In the genomic region with DNA sequence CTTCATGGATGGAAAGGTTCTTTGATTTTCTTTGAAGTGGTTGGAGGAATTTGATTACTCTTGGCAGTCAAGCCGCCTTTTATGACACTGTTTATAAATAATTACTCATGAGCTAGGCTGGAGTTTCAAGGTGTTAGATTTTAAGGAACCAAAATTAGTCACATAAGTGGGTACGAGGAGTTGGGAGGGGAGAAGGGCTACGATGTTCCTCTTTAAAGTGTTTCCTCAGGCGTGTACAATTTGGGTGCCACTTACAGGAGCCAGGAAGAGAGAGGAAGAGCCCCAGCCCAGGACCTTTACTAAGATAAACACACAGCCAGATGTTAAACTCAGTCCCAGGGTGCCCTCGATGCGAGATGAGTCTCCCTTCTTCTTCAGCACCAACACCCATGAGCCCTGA, we compare ENCODE assay signal across 17 mouse cellular contexts. TPM values are rescaled to one million over a fixed set of nuclear protein-coding genes. Genes with fewer than 3 reads are reported as not detected.
"Had no signal": no experiment of that assay in that cellular context is flagged by ENCODE, and none has a peak within 500 bp of the region (broad histone marks: within the 10 kb centered on the region; RNA-seq: fewer than 3 reads in every experiment).

No protein-coding gene starts in this region.

- ATAC-seq: inflammation-experienced regulatory T-cells, adult 6 months; intestine, postnatal 0 days; lung, postnatal 0 days had no signal

- H3K27ac ChIP-seq: liver, embryonic 15.5 days; macrophage had no signal

- H3K9ac ChIP-seq: liver, embryonic 15.5 days had no signal

- DNase-seq: kidney, adult 8-10 months; kidney, postnatal 36 days; layer of hippocampus, adult 9-11 months; layer of hippocampus, postnatal 36 days; lung, adult 2 months; right cerebral cortex, adult 18-20 months; right cerebral cortex, postnatal 25 days; thymus, postnatal 25 days had no signal

- H3K4me3 ChIP-seq: liver, embryonic 15.5 days had no signal

- H3K4me2 ChIP-seq: liver, embryonic 11.5 days; liver, embryonic 15.5 days had no signal

- H3K36me3 ChIP-seq: liver, embryonic 15.5 days had no signal

- H3K9me3 ChIP-seq: liver, embryonic 15.5 days had no signal

RNA-seq across cellular contexts. Expression of a gene that starts 6.8 kb away (rescaled TPM):
- polyA plus RNA-seq: inflammation-experienced regulatory T-cells, adult 6 months; intestine, postnatal 0 days had no signal

RNA-seq across cellular contexts. Expression of a gene that starts 7.3 kb away (rescaled TPM):
- total RNA-seq: layer of hippocampus, adult 18-20 months; layer of hippocampus, postnatal 36 days; left cerebral cortex, postnatal 25 days had no signal
- polyA plus RNA-seq: small intestine, adult 2 months had no signal
